Mouse (Mus musculus): ENCODE results near the gene Smg9. TPM values are rescaled to one million over a fixed set of nuclear protein-coding genes. Genes with fewer than 3 reads are reported as not detected.

The Smg9 gene
- polyA plus RNA-seq, 1 experiment from 2014 or later: 33.3 TPM

DNA sequence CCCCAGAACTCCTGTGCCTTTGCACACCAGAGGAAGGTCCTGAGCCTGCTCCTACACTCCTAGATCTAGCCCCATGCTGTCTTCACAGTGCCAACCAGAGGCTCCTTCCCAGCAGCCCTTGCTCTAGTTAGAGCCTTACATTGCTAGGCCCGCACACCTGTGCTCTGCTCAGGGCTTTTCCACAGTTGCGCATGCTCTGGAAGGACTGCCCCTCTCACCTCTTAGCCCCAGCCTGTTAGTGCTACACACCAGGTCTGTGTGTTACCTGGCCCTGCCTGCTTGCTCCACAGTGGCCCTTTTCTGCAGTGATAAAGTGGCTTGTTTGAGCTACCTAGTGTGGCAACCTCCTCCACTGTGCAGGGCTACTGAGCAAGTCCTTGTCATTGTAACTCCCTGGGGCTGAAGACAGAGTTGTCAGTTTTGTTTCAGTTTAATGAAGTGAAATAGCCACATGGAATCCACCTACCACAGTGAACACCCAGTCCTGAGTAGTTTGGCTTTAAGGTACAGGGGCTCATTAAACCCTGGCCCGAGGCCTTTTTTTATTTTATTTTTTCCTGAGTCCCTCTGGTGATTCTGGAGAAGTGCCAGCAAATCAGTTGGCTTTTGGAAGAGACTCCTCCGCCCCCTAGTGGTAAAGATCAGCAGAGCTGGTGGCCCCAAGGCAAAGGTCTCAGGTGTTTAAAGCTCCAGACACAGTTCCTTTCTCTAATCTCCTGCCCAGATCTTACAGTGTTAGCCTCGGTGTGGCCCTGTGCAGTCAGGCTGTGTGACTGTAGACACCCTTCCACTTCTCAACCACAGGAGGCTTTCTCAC is 7.3 kb downstream of the Smg9 start:
- peak; percentile 77 for DNase-seq (ENCODE audit: low spot score)

DNA sequence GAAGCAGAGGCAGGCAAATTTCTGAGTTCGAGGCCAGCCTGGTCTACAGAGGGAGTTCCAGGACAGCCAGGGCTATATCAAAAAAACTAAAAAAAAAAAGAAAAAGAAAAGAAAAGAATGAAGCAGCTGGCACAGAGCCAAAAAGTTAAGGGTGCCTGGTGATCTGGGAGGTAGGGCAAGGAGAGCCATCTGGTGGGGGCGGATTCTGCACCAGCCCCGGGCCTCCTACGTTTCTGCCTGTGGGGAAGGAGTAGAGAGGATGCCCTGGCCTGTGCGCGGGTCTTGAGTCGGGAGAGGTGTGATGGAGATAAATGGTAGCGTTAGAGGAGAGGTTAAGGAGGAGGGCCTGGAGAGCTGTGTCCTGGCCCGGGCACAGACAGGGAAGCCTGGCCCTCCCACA is 8.8 kb downstream of the Smg9 start:
- DNase-seq (ENCODE audit: low spot score): no peak

DNA sequence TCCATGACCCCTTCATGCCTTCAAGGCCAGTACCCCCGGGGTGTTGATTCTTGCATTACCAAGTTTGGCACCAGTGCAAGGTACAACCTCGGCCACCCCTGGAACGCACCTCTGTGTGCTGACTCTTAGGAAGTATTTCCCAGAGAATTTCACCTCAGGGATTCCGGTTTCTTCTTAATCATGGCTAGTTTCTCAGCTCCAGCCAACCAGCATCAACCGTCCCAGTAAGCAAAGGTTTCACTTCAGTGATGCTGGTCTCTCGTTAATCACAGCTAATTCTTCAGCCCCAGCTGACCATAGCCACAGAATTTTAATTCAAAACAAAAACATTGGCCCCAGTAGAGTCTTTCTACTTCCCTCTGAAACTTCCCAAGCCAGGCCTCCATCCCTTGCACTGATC is 10.7 kb downstream of the Smg9 start:
- DNase-seq (ENCODE audit: low spot score): no peak

DNA sequence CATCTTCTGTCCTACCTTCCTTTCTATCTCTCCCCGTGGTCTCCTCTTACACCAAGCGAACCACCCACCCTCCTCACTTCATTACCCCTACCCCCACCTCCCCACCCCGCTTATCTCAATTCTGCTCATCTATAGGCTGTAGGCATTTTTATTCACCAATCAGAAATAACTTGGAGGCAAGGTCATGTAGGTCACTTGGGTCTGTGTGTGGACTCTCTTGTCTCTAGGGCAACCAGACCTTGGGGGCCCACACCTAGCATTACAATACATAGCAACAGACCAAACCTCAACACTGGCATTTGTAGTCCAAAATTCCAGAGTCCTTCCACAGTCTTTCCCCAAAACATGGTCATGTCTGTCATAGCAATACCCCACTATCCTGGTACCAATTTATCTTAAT is 11.4 kb downstream of the Smg9 start:
- DNase-seq (ENCODE audit: low spot score): no peak

DNA sequence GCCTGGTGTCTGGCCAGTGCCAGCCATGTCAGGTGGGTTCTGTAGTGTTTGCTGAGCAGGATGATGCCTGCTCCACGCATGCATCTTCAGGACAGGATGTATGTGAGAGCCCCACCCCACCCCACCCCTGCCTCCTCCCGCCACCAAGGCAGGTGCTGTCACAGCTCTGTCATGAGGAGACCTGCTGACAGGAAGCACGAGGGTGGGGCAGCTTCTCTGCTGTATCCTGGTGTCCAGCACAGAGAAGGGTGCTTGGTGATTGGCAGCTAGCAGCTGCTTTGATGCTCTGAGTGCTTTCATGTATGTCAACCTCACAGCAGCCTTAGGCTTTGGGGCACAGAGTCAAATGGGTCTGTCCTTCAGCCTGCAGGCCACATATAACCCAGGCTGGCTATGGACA is 14.2 kb downstream of the Smg9 start:
- peak; percentile 75 for DNase-seq (ENCODE audit: low spot score)

DNA sequence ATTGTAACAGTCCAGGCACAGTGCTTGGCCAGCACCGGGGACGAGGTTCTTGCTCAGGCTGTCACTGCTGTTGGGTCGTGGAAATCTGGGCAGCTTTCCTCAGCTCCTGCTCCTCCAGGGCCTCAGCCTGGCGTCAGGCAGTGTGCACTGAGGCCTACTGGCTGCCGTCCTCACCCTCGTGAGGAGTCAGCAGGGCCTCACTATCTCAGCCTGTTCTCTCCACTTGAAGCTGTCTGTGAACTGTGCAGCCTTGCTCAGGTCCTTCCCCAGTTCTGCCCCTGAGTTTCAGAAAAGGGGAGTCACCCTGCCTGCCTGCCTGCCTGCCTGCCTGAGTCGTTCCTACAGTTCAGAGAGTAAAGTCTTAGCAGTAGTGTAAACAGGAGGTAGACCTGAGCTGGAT is 15.8 kb downstream of the Smg9 start:
- no peak for DNase-seq (ENCODE audit: low spot score)

DNA sequence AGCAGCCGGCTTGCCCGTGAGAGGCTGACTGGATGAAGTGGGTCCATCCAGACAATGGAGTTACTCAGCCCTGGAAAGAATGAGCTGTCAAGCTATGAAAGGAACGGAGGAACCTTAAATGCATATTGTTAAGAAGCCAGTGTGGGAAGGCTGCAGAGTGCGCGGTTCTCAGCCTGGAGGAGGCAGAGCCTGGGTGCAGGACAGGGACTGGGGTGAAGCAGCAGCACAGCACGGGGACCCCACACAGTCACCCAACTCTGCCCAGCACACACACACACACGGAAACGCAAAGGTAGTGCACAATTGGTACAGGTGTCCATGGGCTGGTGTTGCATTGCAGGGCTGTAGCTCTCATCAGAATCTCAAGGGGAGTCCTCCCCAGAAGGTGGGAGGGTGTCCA is 20.2 kb downstream of the Smg9 start:
- DNase-seq (ENCODE audit: low spot score): no peak

DNA sequence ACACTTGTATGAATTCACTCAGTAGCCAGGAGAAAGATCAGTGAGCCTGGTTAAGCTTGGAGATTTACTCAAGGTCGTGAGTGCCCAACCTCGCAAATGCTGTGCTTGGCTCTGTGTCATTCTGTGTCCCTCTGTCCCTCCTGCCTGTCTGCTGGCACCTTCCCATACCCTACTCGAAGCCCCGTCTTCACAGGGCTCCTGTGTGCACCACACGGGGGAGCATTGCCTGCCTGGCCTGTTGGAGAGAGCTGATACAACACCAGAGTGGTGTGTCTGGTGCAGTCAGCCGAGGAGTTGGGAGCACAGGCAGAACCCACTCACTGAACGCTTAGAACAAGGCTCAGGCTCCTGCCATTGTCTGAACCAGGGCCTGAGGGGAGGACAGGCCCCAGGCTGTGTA is 22.2 kb downstream of the Smg9 start:
- no peak for DNase-seq (ENCODE audit: low spot score)

DNA sequence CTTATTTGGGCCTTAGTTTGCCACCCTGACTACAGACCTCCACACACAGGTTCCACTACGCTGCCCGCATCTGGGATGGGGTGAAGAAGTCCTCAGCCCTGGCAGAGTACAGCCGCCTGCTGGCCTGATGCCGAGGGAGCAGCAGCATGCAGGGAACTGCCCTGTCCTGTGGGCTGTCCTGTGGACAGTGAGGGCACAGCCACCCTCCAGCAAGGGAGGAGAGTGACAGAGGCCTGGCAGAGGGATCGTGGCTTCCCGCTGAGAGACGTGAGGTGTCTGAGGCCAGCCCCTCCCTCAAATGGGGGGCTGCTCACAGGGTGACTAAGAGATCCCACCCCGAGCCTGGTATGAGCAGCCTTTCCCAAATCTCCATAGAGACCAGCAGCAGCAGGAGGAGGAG is 22.8 kb downstream of the Smg9 start:
- DNase-seq (ENCODE audit: low spot score): no peak

DNA sequence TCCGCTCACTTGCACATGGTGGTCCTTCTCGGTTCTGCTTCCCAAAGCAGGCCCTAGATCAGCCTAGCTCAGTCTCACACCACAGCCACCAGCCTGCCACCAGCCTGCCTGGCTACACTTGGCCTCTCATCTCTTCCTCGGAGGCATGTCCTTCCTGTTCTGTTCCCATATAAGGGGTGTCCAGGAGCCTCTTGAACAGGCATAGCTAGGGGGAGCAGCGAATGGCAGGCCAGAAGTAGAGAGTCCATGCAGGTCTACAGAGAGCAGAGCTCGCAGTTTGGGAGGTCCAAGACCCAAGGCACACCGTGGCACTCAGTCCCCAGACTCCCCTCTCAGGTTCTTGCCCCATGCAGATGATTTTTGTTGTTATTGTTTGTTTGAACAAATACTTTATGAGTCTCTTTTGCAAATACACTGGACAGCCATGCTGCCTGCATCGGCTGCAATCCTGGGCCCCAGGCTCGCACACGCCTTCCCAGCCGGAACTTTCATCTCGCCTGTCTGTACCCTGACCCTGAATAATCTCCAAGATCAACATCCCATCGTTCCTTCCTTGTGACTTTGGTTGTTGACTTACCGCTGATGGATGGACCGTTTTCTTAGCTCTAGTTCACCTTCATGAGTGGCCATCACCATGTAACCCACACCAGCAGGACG is 23.8 kb downstream of the Smg9 start:
- no peak for DNase-seq (ENCODE audit: low spot score)

DNA sequence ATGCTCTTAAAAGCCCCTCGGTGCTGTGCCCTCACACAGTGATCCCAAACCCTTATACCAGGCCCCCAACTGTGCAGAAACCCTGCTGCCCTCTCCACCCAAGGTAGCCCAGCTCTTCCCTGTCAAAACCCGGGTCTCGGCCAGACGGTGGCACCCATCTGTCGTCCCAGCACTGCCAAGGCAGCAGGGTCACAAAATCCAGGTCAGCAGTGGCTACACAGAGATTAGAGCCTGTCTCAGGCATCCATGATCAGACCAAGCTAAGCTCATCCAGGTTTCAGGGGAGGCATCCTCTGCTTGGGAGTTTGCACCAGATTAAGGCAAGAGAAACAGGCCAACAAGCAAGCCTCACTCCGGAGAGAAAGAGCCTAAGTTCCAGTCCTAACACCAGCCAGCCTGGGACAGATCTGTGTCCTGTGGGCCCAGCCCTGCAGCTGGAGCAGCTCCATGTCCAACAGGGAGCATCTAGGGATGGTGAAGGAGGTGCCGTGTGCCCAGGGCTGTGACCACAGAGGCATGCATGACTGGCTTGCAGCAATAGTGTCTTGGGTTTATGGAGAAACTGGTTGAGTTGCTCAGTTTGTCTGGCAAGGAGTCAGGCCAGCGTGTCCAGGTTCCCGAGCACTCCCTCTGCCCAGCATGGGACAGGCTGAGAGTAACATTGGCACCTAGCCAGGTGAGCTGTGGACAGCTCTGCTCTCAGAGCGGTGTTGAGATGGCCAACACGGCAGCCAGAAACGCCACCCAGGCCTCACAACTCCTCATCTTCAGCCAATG is 24.7 kb downstream of the Smg9 start:
- DNase-seq (ENCODE audit: low spot score): no peak

DNA sequence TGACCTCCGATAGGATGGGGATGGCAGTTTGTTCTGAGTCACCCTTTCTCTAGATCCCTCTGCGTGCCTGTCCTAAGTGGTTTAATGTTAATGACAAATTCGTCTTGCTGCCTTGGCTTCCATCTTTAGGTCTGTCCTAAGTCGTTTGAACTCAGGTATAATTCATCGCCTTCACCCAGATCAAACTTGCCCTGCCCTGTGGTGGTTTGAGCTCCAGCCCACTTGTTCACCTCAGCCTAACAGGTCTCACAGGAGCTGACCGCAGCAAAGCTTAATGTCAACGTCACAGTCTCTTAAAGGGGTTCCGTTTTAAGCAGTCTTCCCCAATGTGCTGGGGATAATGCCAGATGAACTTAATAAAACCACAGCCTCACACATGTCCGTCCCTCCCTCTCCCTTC is 26.5 kb downstream of the Smg9 start:
- DNase-seq (ENCODE audit: low spot score): no peak

DNA sequence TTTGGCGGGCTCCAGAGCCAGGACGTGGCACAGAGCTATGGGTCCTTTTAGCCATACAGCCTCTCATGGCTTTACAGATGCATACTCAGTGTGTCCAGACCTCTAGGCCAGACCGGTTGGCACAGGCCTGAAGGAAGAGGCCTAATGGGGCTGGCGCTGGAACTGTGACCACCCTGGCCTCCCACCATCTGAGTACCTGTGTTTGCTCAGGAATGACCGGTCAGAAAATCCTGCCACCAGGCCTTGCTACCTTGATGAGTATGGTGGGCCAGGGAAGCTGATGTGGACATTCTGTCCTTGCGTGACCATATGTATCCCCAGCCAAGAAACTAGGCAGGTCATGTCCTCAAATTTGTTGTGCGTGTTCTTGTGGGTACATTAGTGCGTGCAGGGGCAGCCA is 27.7 kb downstream of the Smg9 start:
- DNase-seq (ENCODE audit: low spot score): no peak

DNA sequence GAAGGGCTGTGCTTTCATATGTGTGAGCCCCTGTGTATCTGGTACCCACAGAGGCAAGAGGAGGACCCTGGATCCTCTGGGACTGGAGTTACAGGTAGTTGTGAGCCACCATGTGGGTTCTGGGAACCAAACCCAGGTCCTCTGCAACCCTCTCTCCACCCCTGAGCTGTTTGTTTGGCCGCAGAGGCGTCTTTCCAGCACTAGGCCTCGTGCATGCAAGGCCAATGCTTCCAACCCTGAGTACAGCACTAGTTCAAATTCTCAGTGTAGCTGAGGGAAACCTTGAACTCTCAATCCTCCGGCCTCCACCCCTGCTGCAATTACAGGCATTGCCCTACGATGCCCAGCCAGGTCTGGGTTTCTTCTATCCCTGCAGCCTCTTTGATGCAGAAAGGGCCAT is 29.3 kb downstream of the Smg9 start:
- DNase-seq (ENCODE audit: low spot score): no peak

DNA sequence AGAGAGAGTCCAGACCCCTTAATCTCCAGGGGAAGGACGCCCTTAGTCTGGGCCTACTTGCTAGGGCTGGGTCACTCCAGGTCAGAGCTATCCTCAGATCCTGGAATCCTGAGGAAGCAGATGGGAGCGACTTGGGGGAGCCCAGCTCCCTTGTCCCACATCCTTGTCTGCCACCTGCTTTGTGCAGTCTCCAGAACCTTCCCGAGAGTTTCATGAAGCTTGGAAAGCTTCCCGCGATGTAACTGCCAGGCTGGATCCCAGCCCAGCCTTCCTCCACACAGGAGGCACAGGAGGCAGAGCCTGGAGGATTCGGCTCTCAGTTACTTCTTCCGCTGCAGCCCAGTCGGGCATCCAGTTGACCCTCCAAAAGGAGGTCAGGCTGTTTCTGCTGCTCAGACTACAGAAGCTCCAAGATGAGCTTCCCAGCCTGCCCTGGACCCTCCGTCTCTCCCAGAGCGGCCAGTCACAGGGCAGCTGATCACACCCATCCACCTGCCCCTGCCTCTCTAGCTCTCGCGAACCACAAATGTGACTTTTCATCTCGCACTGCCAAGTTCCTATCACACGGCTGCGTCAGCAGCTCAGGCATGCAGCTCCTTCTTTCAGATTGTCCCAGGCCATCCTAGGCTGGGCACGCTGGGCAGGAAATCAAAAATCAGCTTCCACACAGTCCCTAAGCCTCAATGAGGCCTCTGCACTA is 30.1 kb downstream of the Smg9 start:
- DNase-seq (ENCODE audit: low spot score): no peak

DNA sequence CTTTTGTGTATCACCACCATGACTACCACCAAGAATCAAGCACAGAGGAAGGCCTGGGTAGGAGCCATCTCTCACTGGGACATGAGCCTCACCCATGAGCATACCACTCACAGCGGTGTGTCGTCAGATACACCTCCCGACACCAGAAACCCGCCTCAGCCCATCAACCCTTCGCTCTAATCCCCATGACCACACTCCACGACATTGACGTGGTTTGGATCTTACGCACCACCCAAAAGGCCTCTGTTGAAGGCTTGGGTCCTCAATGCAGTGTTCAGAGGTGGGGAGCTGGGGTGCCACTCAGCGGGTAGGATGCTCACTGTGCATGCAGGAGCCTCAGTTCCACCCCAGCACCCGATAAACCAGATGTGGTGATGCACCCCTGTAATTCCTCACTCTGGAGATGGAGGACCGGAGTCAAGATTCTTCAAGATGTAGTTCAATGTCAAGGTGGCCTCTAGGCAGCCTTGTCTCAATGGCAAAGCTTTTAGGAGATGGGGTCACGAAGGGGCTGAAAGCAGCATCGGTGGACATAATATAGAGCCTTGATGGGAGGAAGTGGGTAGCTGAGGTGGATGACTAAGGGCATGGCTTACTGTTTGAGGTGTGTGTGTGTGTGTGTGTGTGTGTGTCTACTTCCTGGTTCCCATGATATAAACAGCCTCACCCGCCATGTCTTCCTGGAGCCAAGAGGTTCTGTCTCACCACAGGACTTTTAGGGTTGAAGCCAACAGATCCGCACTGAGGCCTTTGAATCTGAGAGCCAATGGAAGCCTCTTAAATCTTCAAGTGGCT is 31.3 kb downstream of the Smg9 start:
- DNase-seq (ENCODE audit: low spot score): peak; percentile 35

DNA sequence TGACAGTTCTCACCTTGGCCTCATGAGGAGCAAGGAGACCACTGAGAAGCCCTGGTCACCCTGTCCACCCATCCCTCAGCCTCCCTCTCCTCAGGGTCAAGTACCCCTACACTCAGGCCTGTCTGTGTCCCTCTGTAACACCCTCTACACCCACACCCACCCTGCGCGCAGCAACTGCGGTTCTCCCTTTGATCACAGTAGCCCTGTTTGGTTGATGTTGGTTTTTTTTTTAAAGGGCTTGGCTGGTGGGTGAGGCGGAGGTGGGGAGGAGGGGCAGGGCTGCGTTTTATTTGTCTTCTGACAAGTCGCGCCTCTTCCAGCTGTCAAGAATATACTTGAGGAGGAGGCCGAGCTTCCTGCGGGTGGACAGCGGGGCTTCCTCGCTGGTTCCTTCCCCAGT is 32.3 kb downstream of the Smg9 start:
- no peak for DNase-seq (ENCODE audit: low spot score)

DNA sequence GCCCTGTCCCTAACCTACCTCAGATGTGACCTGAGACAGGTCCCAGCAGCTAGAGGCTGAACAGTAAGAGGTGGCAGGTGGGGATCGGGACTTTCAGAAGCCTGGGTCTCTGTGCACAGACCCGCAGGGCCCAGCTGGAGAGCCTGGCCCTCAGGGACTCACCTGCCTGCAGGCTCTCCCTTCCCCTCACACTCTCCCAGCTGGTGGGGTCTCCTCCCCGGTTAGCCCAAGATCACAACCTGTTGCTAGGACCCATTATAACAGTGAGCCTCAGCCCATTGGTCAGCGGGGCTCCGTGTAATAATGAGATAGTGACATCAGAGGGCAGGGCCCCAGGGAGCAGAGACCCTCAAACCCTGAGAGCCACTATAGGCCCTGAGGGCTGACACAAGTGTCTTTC is 35.9 kb downstream of the Smg9 start:
- DNase-seq (ENCODE audit: low spot score): no peak

DNA sequence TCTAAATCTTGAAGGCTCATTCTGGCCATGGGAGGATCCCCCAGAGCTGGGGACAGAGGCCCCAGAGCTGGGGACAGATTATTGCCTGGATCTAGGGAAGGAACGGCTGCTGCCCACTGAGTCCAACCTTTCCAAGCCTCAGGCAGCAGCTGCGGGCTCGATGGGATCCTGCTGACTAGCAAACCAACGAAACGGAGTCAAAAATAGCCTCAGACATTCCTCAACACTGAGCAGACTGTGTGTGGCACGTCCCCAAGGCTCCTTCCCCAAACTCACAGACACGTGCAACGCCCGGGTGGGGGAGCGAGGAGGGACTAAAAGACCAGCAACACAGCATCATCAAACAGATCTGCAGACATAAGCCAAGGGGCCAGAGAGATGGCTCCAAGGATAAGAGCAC is 38.6 kb downstream of the Smg9 start:
- no peak for DNase-seq (ENCODE audit: low spot score)

DNA sequence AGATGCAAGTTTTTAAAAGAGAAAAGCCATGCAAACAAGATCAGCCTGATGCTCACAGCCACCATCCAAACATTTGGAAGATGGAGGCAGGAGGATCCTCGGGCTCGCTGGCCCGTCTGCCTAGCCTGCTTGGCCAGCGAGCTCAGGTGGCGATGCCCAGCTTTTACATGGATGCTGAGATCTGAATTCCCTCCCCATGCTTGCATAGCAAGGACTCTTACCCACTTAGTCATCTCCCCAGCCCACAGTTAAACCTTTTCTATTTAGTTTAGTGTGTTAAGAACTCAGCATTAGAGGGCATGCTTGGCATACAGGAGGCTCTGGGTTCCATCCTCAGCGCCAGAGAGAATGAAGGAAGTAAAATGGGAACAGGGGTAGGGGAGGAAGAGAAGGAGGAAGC is 39.8 kb downstream of the Smg9 start:
- no peak for DNase-seq (ENCODE audit: low spot score)

DNA sequence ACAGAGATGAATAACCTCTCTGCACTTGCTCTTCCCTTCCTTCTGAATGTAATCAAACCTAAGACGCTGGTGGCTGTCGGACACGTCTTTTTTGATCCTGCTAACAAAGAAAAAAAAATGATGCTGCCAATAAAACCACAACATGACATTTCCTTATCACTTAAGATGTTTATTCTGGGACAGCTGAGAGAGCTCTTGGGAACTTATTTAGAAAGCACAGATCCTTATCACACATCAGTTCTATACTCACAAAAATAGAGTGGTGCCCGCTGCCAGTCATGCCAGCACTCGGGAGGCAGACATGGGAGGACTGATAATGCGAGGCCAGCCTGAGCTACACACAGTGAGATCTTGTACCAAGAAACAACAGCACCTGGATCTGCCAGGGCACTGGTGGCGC is 40.5 kb downstream of the Smg9 start:
- no peak for DNase-seq (ENCODE audit: low spot score)
